In genomic region chr19:55700569-55701282, GRCm38 (mm10) we compare ENCODE assay signal across 8 mouse cellular contexts. TPM values are rescaled to one million over a fixed set of nuclear protein-coding genes. Genes with fewer than 3 reads are reported as not detected.
A peak's percentile ranks its signal among the peaks of the same experiment; 100 is the strongest.
DNase-seq lines count a peak whose midpoint lies in the region; ATAC-seq lines count a peak whose summit lies in the region.
"Had no signal": no experiment of that assay in that cellular context is flagged by ENCODE, and none has a peak within 500 bp of the region (broad histone marks: within the 10 kb centered on the region; RNA-seq: fewer than 3 reads in every experiment).

No protein-coding gene starts in this region.

- H3K36me3 ChIP-seq in limb, embryonic 10.5 days, result no peaks in the 10 kb centered on the region
- no peaks in the 10 kb centered on the region for H3K36me3 ChIP-seq in megakaryocyte, embryonic 14.5 days (replicated peaks; ENCODE audit: low read length)

- no peaks in the 10 kb centered on the region for H3K9me3 ChIP-seq in limb, embryonic 10.5 days (replicated peaks)
- H3K9me3 ChIP-seq in megakaryocyte, embryonic 14.5 days, result no peaks in the 10 kb centered on the region

- DNase-seq in heart, postnatal 4 days, result peak; percentile 22
- no peak for DNase-seq in limb, embryonic 10.5 days (ENCODE audit: low spot score)
- DNase-seq in embryo, embryonic 10 days (ENCODE audit: low spot score), result no peak
- no peak for DNase-seq in frontal cortex, postnatal 14 days (ENCODE audit: low spot score in 2 of 2)
- DNase-seq: cerebellum, postnatal 36 days had no signal

- H3K4me3 ChIP-seq in limb, embryonic 10.5 days, result no peak overlapping the region
- peak overlapping the region; percentile 57 for H3K4me3 ChIP-seq in megakaryocyte, embryonic 14.5 days (replicated peaks)

- H3K27me3 ChIP-seq in limb, embryonic 10.5 days (ENCODE audit: low read depth, poor library complexity, severe bottlenecking), result peaks cover 66% of the 10 kb centered on the region
- peaks cover 69% of the 10 kb centered on the region for H3K27me3 ChIP-seq in megakaryocyte, embryonic 14.5 days (replicated peaks)

- H3K4me1 ChIP-seq in limb, embryonic 10.5 days, result peaks cover 21% of the 10 kb centered on the region
- H3K4me1 ChIP-seq in megakaryocyte, embryonic 14.5 days, result peaks cover 20% of the 10 kb centered on the region

- 30% methylated on average over 11 of the region's 11 CpGs for WGBS in limb, embryonic 10.5 days

- 0 out of 2 replicates have a peak overlapping the region, but pooled peaks have one; percentile 21 for H3K27ac ChIP-seq in limb, embryonic 10.5 days

- ATAC-seq in common myeloid progenitor, adult 5-6 weeks (replicated peaks; ENCODE audit: low read depth, poor library complexity, severe bottlenecking), result peak; percentile 78
- ATAC-seq in frontal cortex, adult (ENCODE audit: low TSS enrichment), result no peak

RNA-seq across cellular contexts. Expression of gene Tcf7l2, which starts 40.9 kb away (rescaled TPM):
- total RNA-seq in common myeloid progenitor, adult 5-6 weeks (2017), result 1.7 and 2.1 TPM in 2 replicates
- 10 to 100 TPM; 24.6 to 28.6 TPM for total RNA-seq in heart, postnatal 4 days (2021)
- 96.4 and 166 TPM in 2 replicates for polyA plus RNA-seq in limb, embryonic 10.5 days (2016; fragmentation: Nextera tagmentation; extraction: Ambion mirVana)
- polyA plus RNA-seq in megakaryocyte, embryonic 14.5 days (2012; ENCODE audit: insufficient read depth, low replicate concordance), result 2.4 TPM in 1 of 2 replicates, not detected in the other
